Mouse (Mus musculus): ENCODE results near the gene Tcea3.

GRCm38 (mm10) chr4:136245681-136246080 lies 1.8 kb upstream of the Tcea3 start:
- TF ChIP-seq CTCF (conservative IDR thresholded peaks at IDR 0.05; ENCODE audit: low read length): no peak
- TF ChIP-seq POU5F1 (IDR thresholded peaks at IDR 0.05; ENCODE audit: borderline replicate concordance, low read length): no peak
- TF ChIP-seq NANOG (IDR thresholded peaks at IDR 0.05; ENCODE audit: borderline replicate concordance, low read length): no peak
